Mouse (Mus musculus) MEL (cell line): ENCODE data around the gene Padi2. TPM values are rescaled to one million over a fixed set of nuclear protein-coding genes. Genes with fewer than 3 reads are reported as not detected.
A peak's percentile ranks its signal among the peaks of the same experiment; 100 is the strongest.

Source experiments
- DNase-seq: peaks from one replicate; pipeline ENCODE4 v3.0.0; 2011; ENCODE audit warnings: low read depth, low spot score
- H3K27ac ChIP-seq: 2 replicates; pipeline ENCODE4 v1.5.1; 2012; ENCODE audit warnings: low read depth, mild to moderate bottlenecking, control low read depth, low read length, moderate library complexity; ENCODE audit not compliant: control insufficient read depth
- H3K27me3 ChIP-seq, 2 experiments: fragments of 150-350 bp in 1 of 2; sonication (generic) in 1 of 2; 2 replicates each; pipeline ENCODE4 v1.6.1; 2012; ENCODE audit warnings: low read length in 2 of 2, mild to moderate bottlenecking in 2 of 2, improper control_type of control experiment in 1 of 2, moderate library complexity in 1 of 2; ENCODE audit not compliant: insufficient read depth in 2 of 2, control insufficient read depth in 1 of 2
- H3K36me3 ChIP-seq, 2 experiments: 2 replicates each; pipeline ENCODE4 v1.6.1; 2012 to 2014; ENCODE audit warnings: low read length in 2 of 2, improper control_type of control experiment in 1 of 2, inconsistent platforms in 1 of 2, mild to moderate bottlenecking in 1 of 2; ENCODE audit not compliant: insufficient read depth in 2 of 2, control insufficient read depth in 1 of 2
- H3K4me1 ChIP-seq, 2 experiments: fragments of 150-350 bp in 1 of 2; sonication (generic) in 1 of 2; 2 replicates each; pipeline ENCODE4 v1.6.1; 2012; ENCODE audit warnings: low read length in 2 of 2, improper control_type of control experiment in 1 of 2, mild to moderate bottlenecking in 1 of 2; ENCODE audit not compliant: insufficient read depth in 2 of 2, control insufficient read depth in 1 of 2
- H3K4me3 ChIP-seq, 2 experiments: fragments of 150-350 bp in 1 of 2; sonication (generic) in 1 of 2; 2 replicates each; pipeline ENCODE4 v1.5.1; 2012; ENCODE audit warnings: low read depth in 2 of 2, low read length in 2 of 2, mild to moderate bottlenecking in 2 of 2, moderate library complexity in 2 of 2, control low read depth in 1 of 2, improper control_type of control experiment in 1 of 2; ENCODE audit not compliant: control insufficient read depth in 1 of 2, insufficient read depth in 1 of 2
- H3K79me2 ChIP-seq: 2 replicates; pipeline ENCODE4 v1.6.1; 2012; ENCODE audit warnings: mild to moderate bottlenecking, low read length, moderate library complexity; ENCODE audit not compliant: control insufficient read depth, poor library complexity, insufficient read depth
- H3K9ac ChIP-seq: 2 replicates; pipeline ENCODE4 v1.6.1; 2012; ENCODE audit warnings: low read depth, mild to moderate bottlenecking, control low read depth, low read length, moderate library complexity; ENCODE audit not compliant: control insufficient read depth, poor library complexity, severe bottlenecking
- H3K9me3 ChIP-seq: fragments of 150-350 bp; sonication (generic); replicated peaks from 2 replicates; pipeline ENCODE4 v1.6.1; 2012; ENCODE audit warnings: mild to moderate bottlenecking, low read length, improper control_type of control experiment, moderate library complexity; ENCODE audit not compliant: insufficient read depth
- CHD1 ChIP-seq: IDR thresholded peaks from 2 replicates; pipeline ENCODE4 v1.6.1; 2012; ENCODE audit warnings: low read depth, mild to moderate bottlenecking, inconsistent platforms, low read length, improper control_type of control experiment
- CTCF ChIP-seq, 3 experiments: IDR thresholded peaks in 2 of 3; conservative IDR thresholded peaks in 1 of 3; 2 replicates each; pipeline ENCODE4 v1.5.1; 2011 to 2012; ENCODE audit warnings: low read length in 3 of 3, low read depth in 2 of 3, mild to moderate bottlenecking in 2 of 3, improper control_type of control experiment in 1 of 3, inconsistent platforms in 1 of 3, mixed read lengths in 1 of 3, moderate library complexity in 1 of 3; ENCODE audit not compliant: control insufficient read depth in 1 of 3, insufficient read depth in 1 of 3, poor library complexity in 1 of 3, severe bottlenecking in 1 of 3
- E2F4 ChIP-seq: IDR thresholded peaks from 2 replicates; pipeline ENCODE4 v1.6.1; 2011; ENCODE audit warnings: low read depth, low read length, improper control_type of control experiment, borderline replicate concordance
- ELF1 ChIP-seq: IDR thresholded peaks from 2 replicates; pipeline ENCODE4 v1.6.1; 2014; ENCODE audit warnings: low read depth, mild to moderate bottlenecking, inconsistent platforms, low read length, improper control_type of control experiment, moderate library complexity
- EP300 ChIP-seq, 2 experiments: IDR thresholded peaks; 2 replicates each; pipeline ENCODE4 v1.6.1; 2011; ENCODE audit warnings: improper control_type of control experiment in 2 of 2, low read length in 2 of 2, low read depth in 1 of 2, mild to moderate bottlenecking in 1 of 2
- ETS1 ChIP-seq: IDR thresholded peaks from 2 replicates; pipeline ENCODE4 v1.6.1; 2012; ENCODE audit warnings: low read depth, mild to moderate bottlenecking, inconsistent platforms, low read length, improper control_type of control experiment, moderate library complexity
- GATA1 ChIP-seq: IDR thresholded peaks from 2 replicates; pipeline ENCODE4 v1.6.1; 2011; ENCODE audit warnings: low read depth, low read length, improper control_type of control experiment
- HCFC1 ChIP-seq: IDR thresholded peaks from 2 replicates; pipeline ENCODE4 v1.6.1; 2012; ENCODE audit warnings: low read depth, mild to moderate bottlenecking, inconsistent platforms, low read length, improper control_type of control experiment, moderate library complexity
- KAT2A ChIP-seq: conservative IDR thresholded peaks from 2 replicates; pipeline ENCODE4 v1.6.1; 2012; ENCODE audit warnings: low read depth, low read length, improper control_type of control experiment, inconsistent platforms
- MAFK ChIP-seq: IDR thresholded peaks from 2 replicates; pipeline ENCODE4 v1.6.1; 2011; ENCODE audit warnings: low read depth, mild to moderate bottlenecking, low read length, improper control_type of control experiment, borderline replicate concordance
- MXI1 ChIP-seq: IDR thresholded peaks from 2 replicates; pipeline ENCODE4 v1.6.1; 2011; ENCODE audit warnings: mild to moderate bottlenecking, low read depth, low read length, improper control_type of control experiment
- MYB ChIP-seq: IDR thresholded peaks from 2 replicates; pipeline ENCODE4 v1.6.1; 2011; ENCODE audit warnings: mild to moderate bottlenecking, low read depth, low read length, improper control_type of control experiment
- POLR2AphosphoS2 ChIP-seq: IDR thresholded peaks from 2 replicates; pipeline ENCODE4 v1.6.1; 2011; ENCODE audit warnings: low read length, improper control_type of control experiment
- POLR2AphosphoS5 ChIP-seq: IDR thresholded peaks from 2 replicates; pipeline ENCODE4 v1.6.1; 2012; ENCODE audit warnings: low read depth, borderline replicate concordance, mild to moderate bottlenecking, inconsistent platforms, low read length, moderate library complexity, mixed read lengths
- TCF12 ChIP-seq: IDR thresholded peaks from 2 replicates; pipeline ENCODE4 v1.6.1; 2014; ENCODE audit warnings: low read depth, mild to moderate bottlenecking, inconsistent platforms, low read length, improper control_type of control experiment, moderate library complexity
- UBTF ChIP-seq: IDR thresholded peaks from 2 replicates; pipeline ENCODE4 v1.6.1; 2012; ENCODE audit warnings: low read depth, mild to moderate bottlenecking, inconsistent platforms, low read length, improper control_type of control experiment, moderate library complexity, borderline replicate concordance; ENCODE audit not compliant: insufficient read depth
- ZKSCAN1 ChIP-seq: IDR thresholded peaks from 2 replicates; pipeline ENCODE4 v1.6.1; 2012; ENCODE audit warnings: low read depth, mild to moderate bottlenecking, inconsistent platforms, low read length, improper control_type of control experiment, moderate library complexity
- ZNF384 ChIP-seq: IDR thresholded peaks from 2 replicates; pipeline ENCODE4 v1.6.1; 2012; ENCODE audit warnings: low read depth, mild to moderate bottlenecking, inconsistent platforms, low read length, improper control_type of control experiment
- polyA plus RNA-seq, 2 experiments: library from polyadenylated mRNA; stranded (reverse) in 1 of 2; unstranded in 1 of 2; fragments of >175 nt in 1 of 2; fragments of >200 nt in 1 of 2; gene quantifications; 2 replicates each; pipeline versions ENCODE4 v1.2.1 to v1.2.4; 2012; ENCODE audit warnings: low replicate concordance in 2 of 2, low read depth in 1 of 2; ENCODE audit not compliant: insufficient read length in 2 of 2, insufficient read depth in 1 of 2, missing spikeins in 1 of 2
- total RNA-seq: library from RNA; depleted of rRNA; stranded (reverse); fragments of 300-350 nt; gene quantifications from 2 replicates; pipeline ENCODE4 v1.2.3, GENCODE M21; 2012

The Padi2 gene
- total and polyA plus RNA-seq, 3 experiments, result 0.07 to 0.27 TPM; not detected in 1

GRCm38 (mm10) chr4:140928349-140928748 is 22.2 kb downstream of the Padi2 start:
- no peak for DNase-seq
- Histone ChIP-seq H3K36me3 (0 out of 4 replicates have a peak, but pooled peaks cover 0 to 5% of the 10 kb centered on the region in 2 experiments), H3K9ac (no peak overlapping the region), H3K4me1 (peaks cover 0 to 5% of the 10 kb centered on the region in 2 experiments; a peak in 2 of 4 replicates), H3K9me3 (no peaks in the 10 kb centered on the region), H3K79me2 (no peaks in the 10 kb centered on the region), H3K27ac (no peak overlapping the region), H3K27me3 (no peaks in the 10 kb centered on the region; a peak in 1 of 4 replicates), H3K4me3 (no peak overlapping the region)
- TF ChIP-seq KAT2A, result no peak
- TF ChIP-seq CHD1, result no peak

GRCm38 (mm10) chr4:140929745-140930144 is 23.6 kb downstream of the Padi2 start:
- no peak for TF ChIP-seq HCFC1
- TF ChIP-seq ZKSCAN1, result no peak
- TF ChIP-seq KAT2A, result no peak
- no peak for DNase-seq
- H3K27me3 ChIP-seq, result no peaks in the 10 kb centered on the region; a peak in 1 of 4 replicates
- no peak overlapping the region for H3K9ac ChIP-seq
- H3K36me3 ChIP-seq, result 0 out of 4 replicates have a peak, but pooled peaks cover 0 to 5% of the 10 kb centered on the region in 2 experiments
- H3K79me2 ChIP-seq, result no peaks in the 10 kb centered on the region
- no peaks in the 10 kb centered on the region for H3K9me3 ChIP-seq
- no peak overlapping the region for H3K4me3 ChIP-seq
- H3K27ac ChIP-seq, result no peak overlapping the region
- peaks cover 0 to 14% of the 10 kb centered on the region in 2 experiments; a peak in 2 of 4 replicates for H3K4me1 ChIP-seq

DNA sequence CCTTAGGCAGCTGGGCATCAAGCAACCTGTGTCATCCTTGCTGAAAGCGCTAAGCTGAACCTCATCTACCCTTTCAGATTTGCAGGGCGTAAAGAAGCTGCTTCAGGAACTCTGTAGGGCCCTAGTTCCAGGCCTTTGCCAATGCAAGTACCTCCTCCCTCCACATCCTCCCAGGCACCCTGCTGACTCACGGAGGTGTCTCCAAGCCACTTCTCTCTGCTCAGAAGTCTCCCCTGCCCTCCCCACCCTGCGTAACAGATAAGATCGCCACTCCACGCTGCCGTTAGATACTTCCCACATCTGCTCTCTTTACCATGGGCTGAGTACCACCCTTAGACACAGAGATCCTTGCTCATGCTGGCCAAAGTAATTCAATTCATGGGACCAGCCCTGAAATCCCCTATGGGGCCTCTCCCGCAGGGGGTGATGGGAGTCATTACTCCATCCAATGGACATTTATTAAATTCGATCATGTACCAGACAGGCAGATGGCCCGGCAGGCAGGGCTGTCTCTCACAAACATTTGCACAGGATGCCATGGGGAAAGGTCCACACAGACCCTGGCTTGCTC is 24.8 kb downstream of the Padi2 start:
- Histone ChIP-seq H3K27me3 (no peaks in the 10 kb centered on the region), H3K9ac (no peak overlapping the region), H3K4me3 (no peak overlapping the region), H3K4me1 (peaks cover 0 to 15% of the 10 kb centered on the region in 2 experiments; a peak in 2 of 4 replicates), H3K79me2 (no peaks in the 10 kb centered on the region), H3K36me3 (0 out of 4 replicates have a peak, but pooled peaks cover 0 to 5% of the 10 kb centered on the region in 2 experiments), H3K9me3 (no peaks in the 10 kb centered on the region), H3K27ac (no peak overlapping the region)
- TF ChIP-seq EP300 (IDR thresholded peaks at IDR 0.05; ENCODE audit: low read depth in 1 of 2, low read length in 2 of 2), result peak in 1 of 2 experiments; percentile 43; a peak in 2 of 4 replicates
- peak; percentile 40; the same call in 1 of the 2 replicates for TF ChIP-seq GATA1
- no peak for TF ChIP-seq ETS1
- peak; percentile 71 for DNase-seq

- Histone ChIP-seq H3K27me3 (no peaks in the 10 kb centered on the region), H3K4me3 (no peak overlapping the region), H3K27ac (no peak overlapping the region), H3K36me3 (0 out of 4 replicates have a peak, but pooled peaks cover 0 to 3% of the 10 kb centered on the region in 2 experiments), H3K79me2 (no peaks in the 10 kb centered on the region), H3K4me1 (peaks cover 0 to 12% of the 10 kb centered on the region in 2 experiments; a peak in 2 of 4 replicates), H3K9me3 (no peaks in the 10 kb centered on the region), H3K9ac (no peak overlapping the region)
- TF ChIP-seq ELF1, result no peak
- no peak for TF ChIP-seq MXI1
- TF ChIP-seq HCFC1, result no peak
- no peak for TF ChIP-seq POLR2AphosphoS5
- TF ChIP-seq CTCF (IDR thresholded peaks at IDR 0.05 in 2 of 3, conservative IDR thresholded peaks at IDR 0.05 in 1 of 3; ENCODE audit: control insufficient read depth in 1 of 3, insufficient read depth in 1 of 3, low read depth in 2 of 3, low read length in 3 of 3, poor library complexity in 1 of 3, severe bottlenecking in 1 of 3), result no peak
- no peak for TF ChIP-seq UBTF
- no peak for TF ChIP-seq TCF12
- TF ChIP-seq MYB, result no peak
- TF ChIP-seq E2F4, result no peak
- no peak for TF ChIP-seq ZNF384
- no peak for TF ChIP-seq POLR2AphosphoS2
- TF ChIP-seq MAFK, result no peak
- DNase-seq, result no peak
Observed at GRCm38 (mm10) chr4:140935643-140936042, 29.5 kb downstream of the Padi2 start.
